Mouse (Mus musculus) skeletal muscle tissue, adult 2 months (tissue): ENCODE data around the gene Iqcf3.
"Not testable (repeated sequence)": the region's sequence is repeated elsewhere in the genome, so short reads cannot be mapped to it uniquely, and the experiment has no call there.

Experiments
- DNase-seq: peaks from one replicate; pipeline ENCODE4 v3.0.0-alpha.2; 2012; ENCODE audit warnings: low read depth, low spot score

The Iqcf3 gene

DNA sequence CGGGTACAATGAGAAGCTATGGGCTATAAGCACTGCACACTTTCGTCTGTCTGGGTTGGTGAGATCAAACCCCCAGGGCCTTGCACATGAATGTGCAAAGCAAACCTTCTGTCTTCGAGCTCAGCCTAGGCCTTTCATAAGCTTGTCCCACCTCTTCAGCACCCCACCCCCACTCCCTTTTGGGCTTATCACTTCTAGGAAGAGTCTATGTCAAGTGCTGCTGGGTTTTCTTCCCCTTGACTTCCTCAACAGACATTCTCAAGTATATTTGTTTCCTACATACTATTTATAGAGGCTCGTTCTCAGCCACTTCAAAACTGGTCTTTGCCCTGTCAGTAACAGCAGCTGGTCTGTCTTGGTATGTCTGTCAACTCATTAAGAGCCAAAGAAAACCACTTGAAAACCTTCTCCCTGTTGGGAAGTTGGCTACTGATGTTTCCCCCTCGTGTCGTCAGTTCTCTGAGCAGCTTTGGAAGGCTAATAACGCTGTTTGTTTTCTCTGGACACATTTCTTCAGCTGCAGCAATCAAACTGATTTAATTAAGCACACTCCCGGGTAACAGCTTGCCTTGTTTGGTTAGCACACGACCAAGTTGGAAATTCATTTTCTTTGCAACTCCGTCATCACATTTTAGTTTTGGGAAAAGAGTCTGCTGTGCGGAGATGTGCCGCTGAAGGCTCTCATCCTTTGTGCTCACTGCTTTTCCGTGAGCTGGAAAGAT lies 48.5 kb downstream of the Iqcf3 start:
- no peak for DNase-seq

DNA sequence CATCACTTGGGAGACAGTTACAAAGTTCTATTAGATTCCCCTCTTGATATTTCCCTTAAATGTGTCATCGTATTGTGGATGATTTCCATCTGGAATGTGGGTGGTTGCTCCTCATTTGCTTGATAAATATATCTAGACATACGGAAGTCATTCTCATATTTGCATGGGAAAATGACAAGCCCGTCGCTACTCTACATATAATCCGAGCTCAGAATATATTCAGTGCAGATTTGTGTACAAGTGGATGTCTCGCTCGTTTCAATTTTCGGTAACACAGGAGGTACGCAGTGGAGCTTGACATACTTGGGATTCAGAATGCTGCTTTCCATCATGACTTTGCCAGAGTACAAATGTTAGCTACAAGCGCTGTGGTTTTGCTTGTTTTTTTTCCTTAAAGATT lies 52.1 kb downstream of the Iqcf3 start:
- no peak for DNase-seq

DNA sequence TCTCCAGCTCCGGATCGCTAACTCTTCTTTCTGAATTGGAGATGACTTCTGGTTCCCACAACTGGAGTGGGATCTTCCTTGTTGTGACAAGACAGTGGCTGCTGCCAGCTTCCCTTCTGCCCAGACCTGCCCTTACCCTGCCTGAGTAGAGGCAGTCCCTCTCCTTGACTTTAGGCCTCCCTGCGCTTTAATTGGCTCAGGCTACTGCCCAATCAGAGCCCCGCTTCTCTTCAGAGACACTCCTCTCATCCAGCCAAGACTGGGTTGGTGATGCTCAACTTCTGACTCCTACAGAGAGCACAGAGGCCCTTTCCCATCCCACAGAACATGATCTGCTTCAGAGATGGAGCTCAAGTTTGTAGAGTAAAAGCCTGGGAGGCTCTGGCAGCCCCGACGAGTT lies 57.2 kb downstream of the Iqcf3 start:
- DNase-seq, result no peak

DNA sequence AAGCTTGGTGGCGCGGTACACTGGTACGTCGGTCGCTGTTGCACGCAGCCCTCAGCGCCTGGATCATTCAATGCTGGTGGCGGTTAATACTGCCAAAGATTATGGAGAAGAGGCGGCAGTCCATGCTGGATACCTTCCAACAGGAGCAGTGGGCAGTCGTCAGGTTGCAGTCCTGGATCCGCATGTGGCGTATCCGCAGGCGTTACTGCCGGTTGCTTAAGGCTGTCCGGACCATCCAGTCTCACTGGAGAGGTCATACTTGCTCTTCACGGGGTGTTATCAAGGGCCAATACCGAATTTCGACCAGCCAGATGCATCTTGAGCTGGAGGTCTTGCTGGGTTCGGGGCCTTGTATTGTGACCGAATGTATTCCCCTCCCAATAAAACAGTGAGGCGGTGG lies 59.6 kb downstream of the Iqcf3 start:
- no peak for DNase-seq

DNA sequence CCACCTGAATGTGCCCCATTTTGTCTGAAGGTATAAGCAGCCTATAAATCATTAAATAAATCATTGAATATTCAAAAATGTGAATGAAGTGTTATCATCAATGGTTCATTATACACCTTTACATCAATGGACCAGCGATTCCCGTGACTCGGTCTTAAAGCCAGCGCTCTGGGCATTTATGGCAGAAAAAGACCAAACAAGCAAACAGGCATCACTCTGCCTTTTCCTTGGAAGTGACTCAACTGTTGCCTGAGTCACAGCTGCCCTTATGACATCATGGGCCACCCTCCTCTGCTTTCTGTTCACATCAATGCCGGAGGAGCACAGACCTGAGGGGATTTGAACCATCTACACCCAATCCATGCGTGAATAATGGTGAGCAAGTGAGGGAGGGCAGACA lies 61.8 kb downstream of the Iqcf3 start, which contains the start of gene Iqcf1:
Gene Iqcf1, plus strand, starts transcription at position 301 of the 400 bp plus-strand sequence.
- DNase-seq, result no peak

DNA sequence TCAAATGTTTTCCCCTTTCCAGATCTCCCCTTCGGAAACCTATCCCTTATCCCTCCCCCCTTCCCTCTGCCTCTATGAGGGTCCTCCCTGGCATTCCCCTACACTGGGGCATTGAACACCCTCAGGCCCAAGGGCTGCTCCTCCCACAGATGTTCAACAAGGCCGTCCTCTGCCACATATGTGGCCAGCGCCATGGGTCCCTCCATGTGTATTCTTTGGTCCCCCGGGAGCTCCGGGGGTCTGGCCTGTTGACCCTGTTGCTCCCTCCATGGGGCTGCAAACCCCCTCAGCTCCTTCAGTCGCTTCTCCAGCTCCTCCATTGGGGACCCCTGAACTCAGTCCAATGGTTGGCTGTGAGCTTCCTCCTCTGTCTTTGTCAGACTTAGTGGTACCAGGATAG lies 73.8 kb downstream of the Iqcf3 start:
- DNase-seq, result not testable (repeated sequence)

DNA sequence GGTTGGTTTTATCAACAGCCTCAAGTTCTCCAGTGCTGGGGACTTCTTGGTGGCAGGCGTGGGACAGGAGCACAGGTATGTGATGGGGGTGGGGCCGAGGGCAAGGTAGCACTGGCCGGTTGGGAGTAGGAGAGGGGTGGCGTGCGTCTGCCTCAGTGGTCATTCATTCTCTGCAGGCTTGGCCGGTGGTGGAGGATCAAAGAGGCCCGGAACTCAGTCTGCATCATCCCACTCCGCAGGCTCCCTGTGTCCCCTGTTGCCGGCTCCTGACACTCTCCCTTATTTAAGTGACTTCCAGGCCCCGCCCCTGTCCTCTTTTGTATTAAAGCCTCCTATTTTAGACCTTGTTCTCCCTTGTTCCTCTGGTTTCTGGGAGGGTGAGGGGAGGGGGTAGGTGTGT lies 76.4 kb downstream of the Iqcf3 start:
- DNase-seq, result no peak

DNA sequence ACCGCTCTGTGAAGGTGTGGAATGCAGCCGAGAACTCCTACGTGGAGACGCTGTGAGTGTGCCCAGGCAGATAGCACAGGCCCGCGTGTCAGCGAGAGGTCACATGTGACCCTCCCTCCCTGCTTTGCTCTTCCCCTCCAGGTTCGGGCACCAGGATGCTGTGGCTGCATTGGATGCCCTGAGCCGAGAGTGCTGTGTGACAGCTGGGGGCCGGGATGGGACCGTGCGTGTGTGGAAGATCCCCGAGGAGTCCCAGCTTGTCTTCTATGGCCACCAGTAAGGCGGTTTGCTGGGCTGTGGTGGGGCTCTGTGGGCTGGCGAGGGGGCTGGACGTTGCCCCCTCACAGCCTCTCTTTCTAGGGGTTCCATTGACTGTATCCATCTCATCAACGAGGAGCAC lies 77.8 kb downstream of the Iqcf3 start:
- DNase-seq, result no peak

DNA sequence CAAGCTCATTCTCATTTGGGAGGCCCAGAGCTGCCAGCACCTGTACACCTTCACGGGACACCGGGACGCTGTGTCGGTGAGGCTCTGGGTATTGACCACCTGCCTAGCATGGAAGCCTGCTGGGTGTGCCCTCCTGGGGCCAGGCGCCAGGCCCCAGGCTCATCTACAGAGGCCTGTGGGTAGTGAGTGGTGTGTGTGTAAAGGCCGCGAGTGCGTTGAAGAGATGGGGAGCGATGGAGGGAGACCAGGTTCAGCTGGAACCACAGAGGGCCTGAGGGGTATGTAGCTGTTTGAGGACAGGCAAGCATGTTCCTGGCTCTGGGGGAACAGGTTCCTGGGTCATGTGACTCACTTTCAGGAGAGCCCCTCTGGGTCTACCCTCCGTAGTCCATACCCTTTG lies 78.3 kb downstream of the Iqcf3 start:
- no peak for DNase-seq

DNA sequence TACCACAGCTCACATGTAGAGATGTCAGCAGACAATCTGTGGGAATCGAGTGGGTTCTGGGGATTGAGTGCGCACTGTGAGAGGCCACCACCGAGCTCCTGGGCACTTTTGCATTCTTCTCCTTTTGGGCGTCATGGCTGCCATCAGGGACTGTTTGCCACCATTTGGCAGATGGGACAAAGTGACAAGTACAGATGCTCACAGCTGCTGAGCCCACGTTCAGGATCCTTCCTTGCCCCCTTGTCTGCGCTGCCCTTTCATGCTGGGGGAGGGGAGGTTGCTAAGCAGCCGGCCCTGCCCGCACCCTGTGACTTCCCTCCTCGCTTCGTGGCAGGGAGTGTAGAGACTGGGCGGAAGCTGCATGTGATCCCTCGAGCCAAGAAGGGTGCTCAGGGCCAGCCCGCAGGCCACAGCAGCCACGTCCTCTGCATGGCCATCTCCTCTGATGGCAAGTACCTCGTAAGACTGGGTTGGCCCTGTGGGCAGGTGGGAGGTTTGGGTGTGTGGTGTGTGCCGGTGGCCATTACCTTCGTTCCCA lies 78.8 kb downstream of the Iqcf3 start:
- DNase-seq, result no peak

DNA sequence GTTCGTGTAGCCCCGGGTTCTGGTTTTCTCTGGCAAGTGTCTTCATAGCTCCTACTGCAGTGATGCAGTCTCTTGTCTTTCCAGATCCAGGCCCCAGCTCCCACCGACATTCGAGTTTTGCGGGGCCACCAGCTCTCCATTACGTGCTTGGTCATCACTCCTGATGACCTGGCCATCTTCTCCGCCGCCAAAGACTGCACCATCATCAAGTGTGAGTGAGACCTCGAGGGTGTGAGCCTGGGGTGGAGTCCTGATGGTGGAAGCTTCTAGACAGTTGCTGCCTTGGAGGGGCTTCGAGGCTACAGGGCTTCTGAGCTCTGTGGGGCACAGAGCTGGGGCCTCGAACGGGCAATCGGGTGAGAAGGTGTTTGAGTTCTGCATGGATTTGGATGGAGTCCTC lies 79.8 kb downstream of the Iqcf3 start:
- DNase-seq, result no peak

DNA sequence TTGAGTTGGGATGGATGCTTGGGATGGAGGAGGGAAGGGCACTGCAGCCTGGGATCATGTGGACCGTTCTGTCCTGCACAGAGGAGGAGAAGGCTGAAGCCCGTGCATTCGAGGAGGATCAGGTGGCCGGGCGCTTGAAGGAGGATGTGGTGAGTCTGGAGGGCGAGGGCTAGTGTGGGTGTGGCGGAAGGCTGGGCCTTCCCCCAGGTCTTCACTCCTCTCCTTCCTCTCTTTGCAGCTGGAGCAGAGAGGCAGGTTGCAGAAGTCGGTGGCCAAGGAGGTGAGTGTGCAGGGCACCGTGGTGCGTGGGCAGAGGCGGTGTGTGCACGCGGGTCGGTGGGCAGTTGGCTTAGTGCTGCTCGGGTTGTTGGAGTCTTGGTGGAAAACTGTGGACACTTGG lies 80.4 kb downstream of the Iqcf3 start:
- DNase-seq, result no peak

DNA sequence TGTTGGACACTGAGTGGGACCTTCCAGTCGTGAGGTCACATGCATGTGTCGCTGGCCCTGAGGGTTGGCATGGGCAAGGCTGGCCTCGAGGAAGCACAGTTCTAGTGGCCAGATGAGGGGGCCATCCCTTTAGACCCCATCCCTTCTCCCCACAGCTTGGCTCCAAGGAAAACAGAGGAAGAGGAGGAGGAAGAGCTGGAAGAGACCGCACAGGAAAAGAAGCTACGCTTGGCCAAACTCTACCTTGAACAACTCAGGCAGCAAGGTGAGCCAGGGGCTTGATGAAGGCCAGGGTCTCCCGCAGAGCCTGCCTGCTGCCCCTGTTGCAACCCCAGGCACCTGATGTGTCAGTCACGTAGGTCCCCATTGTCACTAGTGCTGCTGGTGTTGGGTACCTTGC lies 80.9 kb downstream of the Iqcf3 start:
- DNase-seq, result no peak

DNA sequence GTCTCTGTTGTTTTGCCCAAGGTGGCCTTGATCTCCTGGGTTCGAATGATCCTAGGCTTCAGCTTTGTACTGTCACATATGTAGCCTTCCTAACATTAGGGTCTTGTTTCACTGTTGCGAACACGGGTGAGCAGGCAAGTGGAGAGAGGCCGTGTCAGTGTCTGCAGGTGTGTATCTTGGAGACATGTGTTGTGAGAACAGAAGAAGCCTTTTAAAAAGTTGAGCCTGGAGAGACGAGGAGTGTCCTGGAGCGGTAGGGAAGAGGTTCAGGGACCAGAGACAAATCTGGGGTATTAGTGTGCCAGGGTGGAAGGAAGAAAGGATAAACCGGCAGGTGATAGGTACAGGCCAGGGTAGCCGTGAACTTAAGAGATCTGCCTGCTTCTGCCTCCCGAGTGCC lies 83.3 kb downstream of the Iqcf3 start:
- DNase-seq, result no peak

DNA sequence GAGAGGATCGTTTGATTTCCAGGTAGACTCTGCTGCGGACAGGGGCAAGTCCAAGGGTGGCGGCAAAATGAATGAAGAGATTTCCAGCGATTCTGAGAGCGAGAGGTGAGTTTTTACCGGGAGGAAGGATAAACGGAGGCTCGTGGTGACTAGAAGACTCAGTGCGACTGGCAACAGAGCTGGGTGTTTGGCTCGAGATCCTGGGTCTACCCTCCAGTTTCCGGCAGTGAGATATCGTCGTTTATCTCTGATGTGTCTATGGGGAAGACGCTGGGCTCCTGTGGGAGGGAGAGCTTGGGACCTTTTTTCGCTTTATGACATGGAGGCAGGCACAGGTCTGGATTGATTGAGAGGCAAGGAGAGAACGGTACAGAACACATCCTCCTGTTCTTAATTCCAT lies 83.8 kb downstream of the Iqcf3 start:
- no peak for DNase-seq

DNA sequence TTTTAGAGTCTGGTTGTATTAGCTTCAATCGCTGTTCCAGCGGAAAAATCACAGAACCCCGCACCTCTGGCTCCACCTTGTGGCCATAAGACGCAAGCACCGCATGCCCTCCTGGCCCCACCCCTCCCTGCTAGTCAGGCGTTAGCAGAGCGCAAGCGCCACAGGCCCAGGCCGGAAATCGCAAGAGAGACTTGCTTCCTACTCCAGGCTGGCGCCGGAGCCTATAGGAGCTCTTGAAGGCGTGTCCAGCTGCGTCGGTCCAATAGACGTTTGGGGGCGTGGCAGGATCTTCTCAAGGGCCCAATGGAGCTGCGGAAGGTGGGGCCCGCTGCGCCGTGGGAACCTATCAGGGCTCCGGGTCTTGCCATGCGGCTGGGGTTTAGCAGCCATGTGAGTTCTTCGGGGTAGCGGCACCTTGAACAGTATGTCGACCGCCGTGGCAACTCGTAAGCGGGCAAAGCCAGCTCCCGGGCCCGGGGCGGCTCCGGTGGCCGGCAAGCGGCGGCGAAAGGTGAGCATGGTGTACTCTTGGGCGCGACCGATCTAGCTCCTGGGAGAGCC lies 84.4 kb downstream of the Iqcf3 start, which contains the start of gene Parp3:
Gene Parp3, minus strand, starts transcription at position 26 of the 561 bp plus-strand sequence.
- DNase-seq, result peak; percentile 100

DNA sequence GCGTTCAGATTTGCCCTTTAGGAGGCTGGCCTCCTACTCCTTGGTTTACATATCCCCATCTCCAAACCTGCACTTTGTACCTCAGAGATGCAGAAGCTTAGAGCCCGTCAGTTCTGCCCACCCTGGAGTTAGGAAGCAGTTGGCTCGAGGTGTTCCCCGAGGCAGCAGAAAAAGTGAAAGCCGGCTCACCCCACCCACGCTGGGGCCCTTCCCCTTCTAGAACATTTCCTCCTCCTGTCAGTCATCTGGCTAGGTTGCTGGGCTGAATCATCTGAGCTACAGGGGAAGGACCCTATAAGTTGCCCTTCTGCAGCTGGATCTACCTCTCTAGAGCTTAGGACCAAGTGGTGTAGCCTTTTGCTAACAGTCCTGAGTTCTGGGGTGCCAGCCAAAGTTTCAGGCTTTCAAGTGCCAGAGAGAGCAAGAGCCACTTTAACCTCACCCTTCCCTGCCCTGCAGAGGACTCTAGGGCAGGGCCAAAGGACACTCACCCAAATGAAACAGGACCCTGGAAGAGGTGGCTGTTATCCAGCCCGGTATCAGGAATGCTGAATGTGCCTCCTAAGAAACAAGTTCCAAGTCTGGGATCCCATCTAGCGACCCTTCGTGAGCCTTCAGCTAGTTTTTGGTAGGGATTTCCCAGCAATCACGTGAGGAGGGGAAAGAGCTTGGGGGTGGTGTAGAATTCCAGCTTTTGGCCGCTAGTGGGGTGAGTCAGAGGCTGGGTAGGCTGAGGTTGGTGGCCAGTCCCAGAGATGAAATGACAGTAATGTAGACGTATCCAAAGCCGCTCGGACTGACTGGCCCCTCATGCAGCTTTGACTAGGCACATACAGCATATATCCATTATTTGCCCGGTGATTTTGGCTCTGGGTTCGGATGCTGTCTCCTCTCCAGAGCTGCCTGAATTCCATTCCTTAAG lies 85.2 kb downstream of the Iqcf3 start:
- peak; percentile 87 for DNase-seq

DNA sequence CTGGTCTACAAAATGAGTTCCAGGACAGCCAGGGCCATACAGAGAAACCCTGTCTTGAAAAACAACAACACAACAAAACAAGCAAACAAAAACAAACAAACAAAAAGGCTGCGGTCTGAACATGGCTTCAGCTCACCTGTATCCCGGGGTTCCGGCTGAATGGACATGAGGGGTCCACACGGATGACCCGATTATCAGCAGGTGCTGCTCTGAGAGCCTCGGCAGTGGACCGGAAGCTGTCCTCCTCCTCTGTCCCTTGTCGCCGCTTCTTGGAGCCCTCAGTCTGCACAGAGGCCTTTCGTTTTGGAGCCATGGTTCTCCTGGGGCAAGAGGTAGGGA lies 85.8 kb downstream of the Iqcf3 start, which contains the start of gene Rrp9:
Gene Rrp9, plus strand, starts transcription at position 301 of the 339 bp plus-strand sequence.
- DNase-seq, result no peak

DNA sequence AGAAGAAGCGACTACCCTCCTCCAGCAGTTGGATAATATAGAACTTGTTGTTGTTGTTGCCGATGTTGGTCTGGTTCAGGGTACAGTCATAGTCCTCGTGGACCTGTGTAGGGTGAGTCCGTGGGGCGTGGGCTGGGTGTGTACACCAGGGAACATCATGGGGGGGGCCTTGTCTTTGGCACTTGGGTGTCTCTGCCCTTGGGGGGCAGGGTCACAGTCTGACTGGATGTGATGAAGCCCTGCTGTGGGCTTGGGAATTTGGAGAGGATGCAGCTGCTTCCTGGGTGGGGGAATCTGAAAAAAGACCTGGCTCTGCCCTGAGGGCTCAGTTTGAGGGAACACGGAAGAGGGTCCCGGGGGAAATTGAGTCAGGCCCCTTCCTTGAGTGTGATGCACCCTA lies 86.4 kb downstream of the Iqcf3 start:
- no peak for DNase-seq

DNA sequence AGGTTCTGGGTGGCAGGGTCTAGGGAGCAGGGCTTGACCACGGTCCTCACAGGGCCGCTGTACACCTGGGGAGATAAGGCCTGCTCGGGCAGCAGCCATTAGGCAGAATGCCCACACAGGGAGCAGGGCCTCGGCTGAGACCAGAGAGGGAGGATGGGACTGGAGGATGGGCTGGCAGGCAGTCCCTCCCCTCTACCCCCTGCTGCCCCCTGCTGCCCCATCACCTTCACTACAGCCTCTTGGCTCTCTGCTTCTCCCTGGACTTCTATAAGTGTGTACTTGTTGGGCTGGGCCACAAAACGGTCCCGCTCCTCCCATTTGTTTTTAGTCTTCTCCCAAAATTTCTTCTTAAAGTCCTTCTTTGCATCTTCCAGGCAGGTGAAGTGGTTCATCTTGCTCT lies 87.0 kb downstream of the Iqcf3 start:
- peak; percentile 77 for DNase-seq

DNA sequence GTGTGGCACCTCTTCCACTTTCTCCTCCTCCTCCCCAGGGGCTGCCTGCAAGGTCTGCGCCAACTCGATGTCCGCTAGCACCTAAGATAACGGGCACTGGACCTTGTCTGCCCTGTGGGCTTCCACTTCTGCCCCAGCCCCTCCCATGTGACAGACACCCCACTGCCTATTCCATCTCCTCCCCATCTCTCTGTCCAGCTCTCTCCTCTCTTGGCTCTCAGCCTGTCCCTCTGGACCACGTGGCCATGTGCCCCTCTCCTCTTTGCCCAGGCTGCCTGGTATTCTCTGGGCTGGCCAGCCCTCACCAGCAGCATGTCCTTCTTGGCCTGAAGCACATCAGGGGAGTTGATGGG lies 87.7 kb downstream of the Iqcf3 start:
- no peak for DNase-seq

DNA sequence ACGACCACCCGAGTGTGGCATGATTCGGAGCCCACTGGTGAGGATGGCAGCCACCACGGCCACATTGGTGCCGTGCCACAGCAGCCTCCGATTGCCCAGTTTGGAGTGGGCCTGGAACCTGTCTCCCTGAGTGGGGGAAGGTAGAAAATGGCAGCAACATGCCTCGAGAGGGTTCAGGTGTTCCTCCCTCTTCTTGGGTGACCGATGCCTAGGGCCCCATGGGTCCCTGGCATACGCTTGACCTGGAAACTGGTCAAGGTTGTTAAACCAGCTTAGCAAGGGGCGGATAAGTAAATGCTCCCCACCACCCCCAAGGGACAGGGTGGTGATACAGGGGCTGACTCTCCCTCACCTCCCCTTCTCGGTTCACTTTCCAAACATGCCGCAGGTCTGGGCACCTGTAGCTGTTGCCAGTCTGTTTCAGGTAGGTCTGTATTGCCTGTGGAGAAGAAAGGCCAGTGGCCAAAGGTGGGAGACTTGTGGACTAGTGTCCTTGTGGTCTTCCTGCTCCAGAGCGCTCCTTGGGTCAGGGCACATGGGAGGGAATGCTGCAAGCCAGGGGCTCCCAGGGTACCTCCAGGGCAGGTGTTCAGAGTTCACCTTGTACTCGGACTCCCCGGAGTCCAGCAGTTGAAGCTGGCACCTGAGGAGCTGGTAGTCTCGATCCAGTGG lies 88.2 kb downstream of the Iqcf3 start:
- no peak for DNase-seq
